Mouse (Mus musculus): ENCODE measurements around the gene Rnf135. TPM values are rescaled to one million over a fixed set of nuclear protein-coding genes. Genes with fewer than 3 reads are reported as not detected.

The Rnf135 gene
- total and polyA plus RNA-seq, 3 experiments: 5.2 to 8.0 TPM; not detected in 1

GRCm38 (mm10) chr11:80199773-80200172 lies 16.1 kb downstream of the Rnf135 start:
- no peak overlapping the region for H3K4me3 ChIP-seq (ENCODE audit: control insufficient read depth in 1 of 2, insufficient read depth in 1 of 2, low read depth in 2 of 2, low read length in 2 of 2)
- no peaks in the 10 kb centered on the region for H3K79me2 ChIP-seq (ENCODE audit: control insufficient read depth, insufficient read depth, low read length, poor library complexity)

GRCm38 (mm10) chr11:80200326-80200725 lies 16.7 kb downstream of the Rnf135 start:
- Histone ChIP-seq H3K9me3 (replicated peaks; ENCODE audit: insufficient read depth, low read length) (no peaks in the 10 kb centered on the region), H3K4me1 (ENCODE audit: control insufficient read depth in 1 of 2, insufficient read depth in 2 of 2, low read length in 2 of 2) (no peaks in the 10 kb centered on the region), H3K27me3 (ENCODE audit: control insufficient read depth in 1 of 2, insufficient read depth in 2 of 2, low read length in 2 of 2) (no peaks in the 10 kb centered on the region), H3K27ac (ENCODE audit: control insufficient read depth, low read depth, low read length) (no peak overlapping the region), H3K36me3 (ENCODE audit: control insufficient read depth in 1 of 2, insufficient read depth in 2 of 2, low read length in 2 of 2) (no peaks in the 10 kb centered on the region), H3K79me2 (ENCODE audit: control insufficient read depth, insufficient read depth, low read length, poor library complexity) (no peaks in the 10 kb centered on the region), H3K4me3 (ENCODE audit: control insufficient read depth in 1 of 2, insufficient read depth in 1 of 2, low read depth in 2 of 2, low read length in 2 of 2) (no peak overlapping the region), H3K9ac (ENCODE audit: control insufficient read depth, low read depth, low read length, poor library complexity, severe bottlenecking) (no peak overlapping the region)
- TF ChIP-seq SIN3A (IDR thresholded peaks at IDR 0.05; ENCODE audit: low read length) (peak; percentile 41; the same call in 1 of the 2 replicates), ELF1 (IDR thresholded peaks at IDR 0.05; ENCODE audit: low read depth, low read length) (0 out of 2 replicates have a peak, but pooled peaks have one; percentile 21), MYC (IDR thresholded peaks at IDR 0.05; ENCODE audit: low read depth, low read length) (peak; percentile 90), POLR2A (IDR thresholded peaks at IDR 0.05; ENCODE audit: control insufficient read depth in 1 of 2, insufficient read depth in 1 of 2, low read depth in 1 of 2, low read length in 2 of 2, poor library complexity in 1 of 2) (no peak), USF1 (IDR thresholded peaks at IDR 0.05; ENCODE audit: low read depth, low read length) (0 out of 2 replicates have a peak, but pooled peaks have one; percentile 34), MYB (IDR thresholded peaks at IDR 0.05; ENCODE audit: low read depth, low read length) (no peak), RAD21 (IDR thresholded peaks at IDR 0.05; ENCODE audit: low read depth, low read length) (peak; percentile 46), MAX (IDR thresholded peaks at IDR 0.05; ENCODE audit: low read length) (no peak; the same call in 1 of the 2 replicates), MEF2A (IDR thresholded peaks at IDR 0.05; ENCODE audit: extremely low read depth, insufficient replicate concordance, low read depth, low read length, poor library complexity, severe bottlenecking) (no peak), ZC3H11A (IDR thresholded peaks at IDR 0.05; ENCODE audit: low read depth, low read length) (peak; percentile 56), BHLHE40 (IDR thresholded peaks at IDR 0.05; ENCODE audit: borderline replicate concordance, low read depth, low read length) (no peak), EP300 (IDR thresholded peaks at IDR 0.05; ENCODE audit: low read depth in 1 of 2, low read length in 2 of 2) (no peak), CTCF (IDR thresholded peaks at IDR 0.05 in 2 of 3, conservative IDR thresholded peaks at IDR 0.05 in 1 of 3; ENCODE audit: control insufficient read depth in 1 of 3, insufficient read depth in 1 of 3, low read depth in 2 of 3, low read length in 3 of 3, poor library complexity in 1 of 3, severe bottlenecking in 1 of 3) (peak; percentile 50 to 85 (median 81)), UBTF (IDR thresholded peaks at IDR 0.05; ENCODE audit: borderline replicate concordance, insufficient read depth, low read depth, low read length) (no peak), TCF12 (IDR thresholded peaks at IDR 0.05; ENCODE audit: low read depth, low read length) (no peak), GABPA (IDR thresholded peaks at IDR 0.05; ENCODE audit: low read depth, low read length) (no peak), SMC3 (IDR thresholded peaks at IDR 0.05; ENCODE audit: low read depth, low read length) (peak; percentile 66), ZNF384 (IDR thresholded peaks at IDR 0.05; ENCODE audit: low read depth, low read length) (no peak; the same call in 1 of the 2 replicates)
- peak; percentile 81 for DNase-seq (ENCODE audit: low read depth, low spot score)

More at GRCm38 (mm10) chr11:80199773-80200172, 16.1 kb downstream of the Rnf135 start:
- TF ChIP-seq JUND (IDR thresholded peaks at IDR 0.05; ENCODE audit: low read depth, low read length) (no peak), SMC3 (IDR thresholded peaks at IDR 0.05; ENCODE audit: low read depth, low read length) (peak; percentile 33), RAD21 (IDR thresholded peaks at IDR 0.05; ENCODE audit: low read depth, low read length) (peak; percentile 45), ZC3H11A (IDR thresholded peaks at IDR 0.05; ENCODE audit: low read depth, low read length) (peak; percentile 16; the same call in 1 of the 2 replicates), EP300 (IDR thresholded peaks at IDR 0.05; ENCODE audit: low read depth in 1 of 2, low read length in 2 of 2) (no peak), ZNF384 (IDR thresholded peaks at IDR 0.05; ENCODE audit: low read depth, low read length) (peak; percentile 88), MYC (IDR thresholded peaks at IDR 0.05; ENCODE audit: low read depth, low read length) (peak; percentile 85), TAL1 (IDR thresholded peaks at IDR 0.05; ENCODE audit: low read length) (no peak), CTCF (IDR thresholded peaks at IDR 0.05 in 2 of 3, conservative IDR thresholded peaks at IDR 0.05 in 1 of 3; ENCODE audit: control insufficient read depth in 1 of 3, insufficient read depth in 1 of 3, low read depth in 2 of 3, low read length in 3 of 3, poor library complexity in 1 of 3, severe bottlenecking in 1 of 3) (peak; percentile 37 to 61 (median 41); a peak in 5 of 6 replicates)
- H3K27me3 ChIP-seq (ENCODE audit: control insufficient read depth in 1 of 2, insufficient read depth in 2 of 2, low read length in 2 of 2): no peaks in the 10 kb centered on the region
- H3K9me3 ChIP-seq (replicated peaks; ENCODE audit: insufficient read depth, low read length): no peaks in the 10 kb centered on the region
- H3K36me3 ChIP-seq (ENCODE audit: control insufficient read depth in 1 of 2, insufficient read depth in 2 of 2, low read length in 2 of 2): no peaks in the 10 kb centered on the region
- no peak overlapping the region for H3K27ac ChIP-seq (ENCODE audit: control insufficient read depth, low read depth, low read length)
- peak; percentile 54 for DNase-seq (ENCODE audit: low read depth, low spot score)
- no peaks in the 10 kb centered on the region for H3K4me1 ChIP-seq (ENCODE audit: control insufficient read depth in 1 of 2, insufficient read depth in 2 of 2, low read length in 2 of 2)
- H3K9ac ChIP-seq (ENCODE audit: control insufficient read depth, low read depth, low read length, poor library complexity, severe bottlenecking): no peak overlapping the region
